Mouse (Mus musculus): ENCODE measurements around the gene Rhpn2. TPM values are rescaled to one million over a fixed set of nuclear protein-coding genes. Genes with fewer than 3 reads are reported as not detected.

The Rhpn2 gene
- total RNA-seq, 2 experiments from 2014 or later = 1.2 to 1.3 TPM

- DNase-seq = no peak
- H3K4me3 ChIP-seq = no peak overlapping the region
- no peak overlapping the region for H3K27ac ChIP-seq
- intact Hi-C loops (cut with DNase I) = no loop called here
- TF ChIP-seq CTCF (IDR thresholded peaks at IDR 0.05) = no peak
These were observed 45.6 kb downstream of the Rhpn2 start for GRCm38 (mm10) chr7:35379492-35380119.

- TF ChIP-seq CTCF (IDR thresholded peaks at IDR 0.05) = no peak
These were observed 46.4 kb downstream of the Rhpn2 start for GRCm38 (mm10) chr7:35380351-35380750.

GRCm38 (mm10) chr7:35381861-35382260 lies 47.9 kb downstream of the Rhpn2 start:
- Histone ChIP-seq H3K27ac (no peak overlapping the region), H3K4me3 (no peak overlapping the region)
- no peak for TF ChIP-seq CTCF (IDR thresholded peaks at IDR 0.05)
- DNase-seq = no peak
- intact Hi-C loops (cut with DNase I) = no loop called here

More at GRCm38 (mm10) chr7:35380351-35380750, 46.4 kb downstream of the Rhpn2 start:
- intact Hi-C loops (cut with DNase I) = no loop called here
- Histone ChIP-seq H3K27ac (no peak overlapping the region), H3K4me3 (no peak overlapping the region)
- no peak for DNase-seq

GRCm38 (mm10) chr7:35382706-35383353 lies 48.9 kb downstream of the Rhpn2 start:
- intact Hi-C loops (cut with DNase I) = no loop called here
- Histone ChIP-seq H3K27ac (no peak overlapping the region), H3K4me3 (no peak overlapping the region)
- no peak for DNase-seq
- no peak for TF ChIP-seq CTCF (IDR thresholded peaks at IDR 0.05)

- intact Hi-C loops (cut with DNase I) = no loop called here
- Histone ChIP-seq H3K27ac (no peak overlapping the region), H3K4me3 (no peak overlapping the region)
- DNase-seq = no peak
- TF ChIP-seq CTCF (IDR thresholded peaks at IDR 0.05) = peak; percentile 50
These were observed 52.6 kb downstream of the Rhpn2 start for GRCm38 (mm10) chr7:35386525-35386952.

GRCm38 (mm10) chr7:35388694-35389093 lies 54.7 kb downstream of the Rhpn2 start:
- intact Hi-C loops (cut with DNase I) = no loop called here
- Histone ChIP-seq H3K4me3 (no peak overlapping the region), H3K27ac (no peak overlapping the region)
- no peak for DNase-seq
- TF ChIP-seq CTCF (IDR thresholded peaks at IDR 0.05) = no peak

- intact Hi-C loops (cut with DNase I) = no loop called here
These were observed 59.0 kb downstream of the Rhpn2 start for GRCm38 (mm10) chr7:35392935-35393334.

GRCm38 (mm10) chr7:35395734-35396456 lies 61.9 kb downstream of the Rhpn2 start:
- H3K4me3 ChIP-seq = peak overlapping the region; percentile 81
- intact Hi-C loops (cut with DNase I) = loop anchor here (2.0 to 5.0 kb wide), 2 partner anchors 61 to 79 kb away; partner anchors contain the start of genes Gpatch1 and Rhpn2
- peak overlapping the region; percentile 85 for H3K27ac ChIP-seq
- TF ChIP-seq CTCF (IDR thresholded peaks at IDR 0.05) = no peak
- no peak for DNase-seq

More at GRCm38 (mm10) chr7:35392935-35393334, 59.0 kb downstream of the Rhpn2 start:
- no peak for DNase-seq
- TF ChIP-seq CTCF (IDR thresholded peaks at IDR 0.05) = peak; percentile 62
- Histone ChIP-seq H3K4me3 (no peak overlapping the region), H3K27ac (no peak overlapping the region)

- peak within 1 kb of the TSS; percentile 81 for H3K4me3 ChIP-seq
- TF ChIP-seq CTCF (IDR thresholded peaks at IDR 0.05) = no peak
- H3K27ac ChIP-seq = peak within 1 kb of the TSS; percentile 86
- DNase-seq = peak; percentile 91
- intact Hi-C loops (cut with DNase I) = loop anchor here (5.0 kb wide), 1 partner anchor 79 kb away; the partner anchor contains the start of gene Gpatch1
These were observed 62.7 kb downstream of the Rhpn2 start, which contains the start of the genes Faap24 and Cep89 for GRCm38 (mm10) chr7:35396542-35397168. Gene Faap24, minus strand, starts transcription at chr7:35396836. Gene Cep89, plus strand, starts transcription at chr7:35397035.

GRCm38 (mm10) chr7:35401169-35401568 lies 67.2 kb downstream of the Rhpn2 start:
- H3K4me3 ChIP-seq = no peak overlapping the region
- intact Hi-C loops (cut with DNase I) = no loop called here
- no peak for TF ChIP-seq CTCF (IDR thresholded peaks at IDR 0.05)
- no peak overlapping the region for H3K27ac ChIP-seq
- DNase-seq = no peak

GRCm38 (mm10) chr7:35415226-35415625 lies 81.3 kb downstream of the Rhpn2 start:
- Histone ChIP-seq H3K4me3 (no peak overlapping the region), H3K27ac (no peak overlapping the region)
- intact Hi-C loops (cut with DNase I) = no loop called here
- DNase-seq = no peak
- TF ChIP-seq CTCF (IDR thresholded peaks at IDR 0.05) = no peak
